Mouse (Mus musculus) embryonic fibroblast, embryonic 13.5 days (primary cell): Measurements from ENCODE around the gene Swi5.

Experiments
- CTCF ChIP-seq: IDR thresholded peaks from 2 replicates; pipeline ENCODE4 v1.5.1; 2011; ENCODE audit warnings: mild to moderate bottlenecking, control low read depth, low read length, moderate library complexity, borderline replicate concordance; ENCODE audit not compliant: insufficient read depth
- POLR2A ChIP-seq: IDR thresholded peaks from 2 replicates; pipeline ENCODE4 v1.6.1; 2011; ENCODE audit warnings: low read depth, mild to moderate bottlenecking, control low read depth, low read length, moderate library complexity

- TF ChIP-seq CTCF = peak; percentile 58; the same call in 1 of the 2 replicates
- no peak for TF ChIP-seq POLR2A
These were observed 5.1 kb downstream of the Swi5 start for GRCm38 (mm10) chr2:32282727-32283126.
